Mouse (Mus musculus): Measurements from ENCODE around the gene Aspdh. TPM values are rescaled to one million over a fixed set of nuclear protein-coding genes. Genes with fewer than 3 reads are reported as not detected.

Aspdh gene
- polyA plus RNA-seq (2015; fragmentation: Illumina TruSeq; extraction: RNeasy Lipid Tissue Mini Kit (QIAGEN cat#74804); ENCODE audit: insufficient read depth, low read depth, low replicate concordance) = not detected

GRCm38 (mm10) chr7:44465111-44465510 is at the start of gene Aspdh:
Gene Aspdh, plus strand, starts transcription at chr7:44465391.

GRCm38 (mm10) chr7:44428968-44429521 is 36.1 kb upstream of the Aspdh start, which contains the start of gene Lrrc4b:
Gene Lrrc4b, plus strand, starts transcription at chr7:44429018.

GRCm38 (mm10) chr7:44467811-44468411 is 2.7 kb downstream of the Aspdh start, which contains the start of gene Josd2:
Gene Josd2, plus strand, starts transcription at chr7:44467980.

GRCm38 (mm10) chr7:44495992-44496770 is 31.0 kb downstream of the Aspdh start, which contains the start of the genes Emc10 and Fam71e1:
Gene Emc10, minus strand, starts transcription at chr7:44496529.
Gene Fam71e1, plus strand, starts transcription at chr7:44496581.

Other genes with a start within 250 kb of the Aspdh start
- 50.2 TPM for gene Klk1b5, start 249.4 kb upstream of the Aspdh start, polyA plus RNA-seq (2015; fragmentation: Illumina TruSeq; extraction: RNeasy Lipid Tissue Mini Kit (QIAGEN cat#74804); ENCODE audit: insufficient read depth, low read depth, low replicate concordance)
- 6,154 TPM for gene Klk1, start 240.0 kb upstream of the Aspdh start, polyA plus RNA-seq (2015; fragmentation: Illumina TruSeq; extraction: RNeasy Lipid Tissue Mini Kit (QIAGEN cat#74804); ENCODE audit: insufficient read depth, low read depth, low replicate concordance)
- gene Gm36864, start 229.2 kb upstream of the Aspdh start, polyA plus RNA-seq (2015; fragmentation: Illumina TruSeq; extraction: RNeasy Lipid Tissue Mini Kit (QIAGEN cat#74804); ENCODE audit: insufficient read depth, low read depth, low replicate concordance) = not detected
- 0.65 TPM for gene 1700028J19Rik, start 218.7 kb upstream of the Aspdh start, polyA plus RNA-seq (2015; fragmentation: Illumina TruSeq; extraction: RNeasy Lipid Tissue Mini Kit (QIAGEN cat#74804); ENCODE audit: insufficient read depth, low read depth, low replicate concordance)
- gene 2410002F23Rik, start 218.7 kb upstream of the Aspdh start, polyA plus RNA-seq (2015; fragmentation: Illumina TruSeq; extraction: RNeasy Lipid Tissue Mini Kit (QIAGEN cat#74804); ENCODE audit: insufficient read depth, low read depth, low replicate concordance) = 32.6 TPM
- gene Acp4, start 208.0 kb upstream of the Aspdh start, polyA plus RNA-seq (2015; fragmentation: Illumina TruSeq; extraction: RNeasy Lipid Tissue Mini Kit (QIAGEN cat#74804); ENCODE audit: insufficient read depth, low read depth, low replicate concordance) = not detected
- not detected for gene Gm15517, start 203.9 kb upstream of the Aspdh start, polyA plus RNA-seq (2015; fragmentation: Illumina TruSeq; extraction: RNeasy Lipid Tissue Mini Kit (QIAGEN cat#74804); ENCODE audit: insufficient read depth, low read depth, low replicate concordance)
- 2.9 TPM for gene Clec11a, start 158.5 kb upstream of the Aspdh start, polyA plus RNA-seq (2015; fragmentation: Illumina TruSeq; extraction: RNeasy Lipid Tissue Mini Kit (QIAGEN cat#74804); ENCODE audit: insufficient read depth, low read depth, low replicate concordance)
- 9.9 TPM for gene Shank1, start 155.1 kb upstream of the Aspdh start, polyA plus RNA-seq (2015; fragmentation: Illumina TruSeq; extraction: RNeasy Lipid Tissue Mini Kit (QIAGEN cat#74804); ENCODE audit: insufficient read depth, low read depth, low replicate concordance)
- gene Syt3, start 81.3 kb upstream of the Aspdh start, polyA plus RNA-seq (2015; fragmentation: Illumina TruSeq; extraction: RNeasy Lipid Tissue Mini Kit (QIAGEN cat#74804); ENCODE audit: insufficient read depth, low read depth, low replicate concordance) = 4.6 TPM
- gene 1700008O03Rik, start 79.6 kb upstream of the Aspdh start, polyA plus RNA-seq (2015; fragmentation: Illumina TruSeq; extraction: RNeasy Lipid Tissue Mini Kit (QIAGEN cat#74804); ENCODE audit: insufficient read depth, low read depth, low replicate concordance) = not detected
- not detected for gene Lrrc4b, start 36.4 kb upstream of the Aspdh start, polyA plus RNA-seq (2015; fragmentation: Illumina TruSeq; extraction: RNeasy Lipid Tissue Mini Kit (QIAGEN cat#74804); ENCODE audit: insufficient read depth, low read depth, low replicate concordance)
- gene Josd2, start 2.6 kb downstream of the Aspdh start, polyA plus RNA-seq (2015; fragmentation: Illumina TruSeq; extraction: RNeasy Lipid Tissue Mini Kit (QIAGEN cat#74804); ENCODE audit: insufficient read depth, low read depth, low replicate concordance) = 38.2 TPM
- gene Emc10, start 31.1 kb downstream of the Aspdh start, polyA plus RNA-seq (2015; fragmentation: Illumina TruSeq; extraction: RNeasy Lipid Tissue Mini Kit (QIAGEN cat#74804); ENCODE audit: insufficient read depth, low read depth, low replicate concordance) = 33.0 TPM
- 6.0 TPM for gene Fam71e1, start 31.2 kb downstream of the Aspdh start, polyA plus RNA-seq (2015; fragmentation: Illumina TruSeq; extraction: RNeasy Lipid Tissue Mini Kit (QIAGEN cat#74804); ENCODE audit: insufficient read depth, low read depth, low replicate concordance)
- 0.37 TPM for gene Mybpc2, start 59.3 kb downstream of the Aspdh start, polyA plus RNA-seq (2015; fragmentation: Illumina TruSeq; extraction: RNeasy Lipid Tissue Mini Kit (QIAGEN cat#74804); ENCODE audit: insufficient read depth, low read depth, low replicate concordance)
- gene Spib, start 66.7 kb downstream of the Aspdh start, polyA plus RNA-seq (2015; fragmentation: Illumina TruSeq; extraction: RNeasy Lipid Tissue Mini Kit (QIAGEN cat#74804); ENCODE audit: insufficient read depth, low read depth, low replicate concordance) = 0.50 TPM
- gene Pold1, start 83.5 kb downstream of the Aspdh start, polyA plus RNA-seq (2015; fragmentation: Illumina TruSeq; extraction: RNeasy Lipid Tissue Mini Kit (QIAGEN cat#74804); ENCODE audit: insufficient read depth, low read depth, low replicate concordance) = 12.0 TPM
- 41.0 TPM for gene Nr1h2, start 88.6 kb downstream of the Aspdh start, polyA plus RNA-seq (2015; fragmentation: Illumina TruSeq; extraction: RNeasy Lipid Tissue Mini Kit (QIAGEN cat#74804); ENCODE audit: insufficient read depth, low read depth, low replicate concordance)
- 0.72 TPM for gene Napsa, start 107.0 kb downstream of the Aspdh start, polyA plus RNA-seq (2015; fragmentation: Illumina TruSeq; extraction: RNeasy Lipid Tissue Mini Kit (QIAGEN cat#74804); ENCODE audit: insufficient read depth, low read depth, low replicate concordance)
- gene Kcnc3, start 125.3 kb downstream of the Aspdh start, polyA plus RNA-seq (2015; fragmentation: Illumina TruSeq; extraction: RNeasy Lipid Tissue Mini Kit (QIAGEN cat#74804); ENCODE audit: insufficient read depth, low read depth, low replicate concordance) = 3.5 TPM
- 5.7 TPM for gene Myh14, start 205.5 kb downstream of the Aspdh start, polyA plus RNA-seq (2015; fragmentation: Illumina TruSeq; extraction: RNeasy Lipid Tissue Mini Kit (QIAGEN cat#74804); ENCODE audit: insufficient read depth, low read depth, low replicate concordance)
- gene Izumo2, start 243.4 kb downstream of the Aspdh start, polyA plus RNA-seq (2015; fragmentation: Illumina TruSeq; extraction: RNeasy Lipid Tissue Mini Kit (QIAGEN cat#74804); ENCODE audit: insufficient read depth, low read depth, low replicate concordance) = not detected

Measured in pancreas, adult 10 weeks (tissue).